Mouse (Mus musculus): ENCODE results near the gene Lgr6. TPM values are rescaled to one million over a fixed set of nuclear protein-coding genes. Genes with fewer than 3 reads are reported as not detected.

Gene Lgr6
- polyA plus RNA-seq, 1 experiment = 0.06 TPM

- Histone ChIP-seq H3K27ac (ENCODE audit: insufficient read depth, low read depth, low read length) (no peak overlapping the region), H3K27me3 (ENCODE audit: control insufficient read depth, insufficient read depth, low read length) (no peaks in the 10 kb centered on the region), H3K36me3 (ENCODE audit: control insufficient read depth, insufficient read depth, low read length) (peaks cover 3% of the 10 kb centered on the region; the same call in 1 of the 2 replicates), H3K4me1 (ENCODE audit: control insufficient read depth, insufficient read depth, insufficient read length, low read length) (no peaks in the 10 kb centered on the region), H3K4me3 (ENCODE audit: low read depth, low read length) (no peak overlapping the region)
- TF ChIP-seq CTCF (IDR thresholded peaks at IDR 0.05; ENCODE audit: extremely low read depth, insufficient read length, insufficient replicate concordance, low read depth, low read length) = no peak
- TF ChIP-seq POLR2A (IDR thresholded peaks at IDR 0.05; ENCODE audit: low read depth, low read length) = no peak
- WGBS = 88% methylated on average over 3 of the region's 3 CpGs
Measured at GRCm38 (mm10) chr1:134949946-134950345, 155.1 kb downstream of the Lgr6 start.

DNA sequence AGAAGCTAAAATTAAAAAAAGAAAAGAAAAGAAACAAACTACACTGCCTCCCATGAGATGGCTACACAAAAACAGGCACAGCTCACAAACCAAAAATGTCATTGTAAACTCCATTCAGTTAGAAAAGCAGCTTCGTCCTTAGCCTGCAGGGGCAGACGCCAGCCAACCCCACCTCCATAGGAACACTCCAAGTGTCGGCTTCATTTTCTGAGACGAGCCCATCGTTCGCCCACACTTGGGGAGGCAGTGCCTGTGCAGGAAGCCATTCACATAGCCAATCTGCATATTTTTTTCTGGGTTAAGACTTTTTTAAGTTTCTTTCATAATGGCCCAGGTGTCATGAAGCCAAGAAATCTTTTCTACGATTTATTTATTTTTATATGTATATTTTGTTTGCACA, 157.5 kb downstream of the Lgr6 start:
- no peak for TF ChIP-seq POLR2A (IDR thresholded peaks at IDR 0.05; ENCODE audit: low read depth, low read length)
- no peak for TF ChIP-seq CTCF (IDR thresholded peaks at IDR 0.05; ENCODE audit: extremely low read depth, insufficient read length, insufficient replicate concordance, low read depth, low read length)
- peaks cover 3% of the 10 kb centered on the region; the same call in 1 of the 2 replicates for H3K36me3 ChIP-seq (ENCODE audit: control insufficient read depth, insufficient read depth, low read length)
- H3K27me3 ChIP-seq (ENCODE audit: control insufficient read depth, insufficient read depth, low read length) = no peaks in the 10 kb centered on the region
- WGBS = 94% methylated on average over 7 of the region's 7 CpGs
- no peaks in the 10 kb centered on the region for H3K4me1 ChIP-seq (ENCODE audit: control insufficient read depth, insufficient read depth, insufficient read length, low read length)
- H3K4me3 ChIP-seq (ENCODE audit: low read depth, low read length) = no peak overlapping the region
- no peak overlapping the region for H3K27ac ChIP-seq (ENCODE audit: insufficient read depth, low read depth, low read length)

DNA sequence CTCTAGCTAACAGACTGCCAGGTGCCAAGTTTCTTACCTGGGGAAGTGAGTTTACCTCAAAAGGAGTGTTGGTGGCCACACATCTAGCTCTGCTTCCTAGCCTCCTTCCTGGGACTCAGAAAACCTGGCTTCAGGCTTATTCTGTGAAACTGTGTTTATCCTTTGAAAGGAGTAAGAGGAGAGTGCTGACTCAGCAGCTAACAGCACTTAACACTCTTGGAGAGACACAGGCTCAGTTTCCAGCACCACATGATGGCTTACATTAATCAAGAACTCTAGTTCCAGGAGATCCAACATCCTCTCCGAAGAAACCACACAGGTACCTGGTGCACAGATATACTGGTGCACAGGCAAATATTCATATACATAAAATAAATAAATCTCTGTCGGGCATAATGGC, 162.2 kb downstream of the Lgr6 start:
- WGBS = 89% methylated on average over 2 of the region's 2 CpGs
- Histone ChIP-seq H3K36me3 (ENCODE audit: control insufficient read depth, insufficient read depth, low read length) (peaks cover under 1% of the 10 kb centered on the region; the same call in 1 of the 2 replicates), H3K27me3 (ENCODE audit: control insufficient read depth, insufficient read depth, low read length) (no peaks in the 10 kb centered on the region), H3K27ac (ENCODE audit: insufficient read depth, low read depth, low read length) (no peak overlapping the region), H3K4me1 (ENCODE audit: control insufficient read depth, insufficient read depth, insufficient read length, low read length) (no peaks in the 10 kb centered on the region), H3K4me3 (ENCODE audit: low read depth, low read length) (no peak overlapping the region)
- TF ChIP-seq POLR2A (IDR thresholded peaks at IDR 0.05; ENCODE audit: low read depth, low read length) (no peak), CTCF (IDR thresholded peaks at IDR 0.05; ENCODE audit: extremely low read depth, insufficient read length, insufficient replicate concordance, low read depth, low read length) (no peak)

GRCm38 (mm10) chr1:134940863-134941262, 164.2 kb downstream of the Lgr6 start:
- no peaks in the 10 kb centered on the region for H3K4me1 ChIP-seq (ENCODE audit: control insufficient read depth, insufficient read depth, insufficient read length, low read length)
- H3K27me3 ChIP-seq (ENCODE audit: control insufficient read depth, insufficient read depth, low read length) = no peaks in the 10 kb centered on the region
- no peaks in the 10 kb centered on the region for H3K36me3 ChIP-seq (ENCODE audit: control insufficient read depth, insufficient read depth, low read length)
- H3K27ac ChIP-seq (ENCODE audit: insufficient read depth, low read depth, low read length) = no peak overlapping the region
- WGBS = 45% methylated on average over 4 of the region's 4 CpGs
- no peak overlapping the region for H3K4me3 ChIP-seq (ENCODE audit: low read depth, low read length)
- no peak for TF ChIP-seq CTCF (IDR thresholded peaks at IDR 0.05; ENCODE audit: extremely low read depth, insufficient read length, insufficient replicate concordance, low read depth, low read length)
- no peak for TF ChIP-seq POLR2A (IDR thresholded peaks at IDR 0.05; ENCODE audit: low read depth, low read length)

DNA sequence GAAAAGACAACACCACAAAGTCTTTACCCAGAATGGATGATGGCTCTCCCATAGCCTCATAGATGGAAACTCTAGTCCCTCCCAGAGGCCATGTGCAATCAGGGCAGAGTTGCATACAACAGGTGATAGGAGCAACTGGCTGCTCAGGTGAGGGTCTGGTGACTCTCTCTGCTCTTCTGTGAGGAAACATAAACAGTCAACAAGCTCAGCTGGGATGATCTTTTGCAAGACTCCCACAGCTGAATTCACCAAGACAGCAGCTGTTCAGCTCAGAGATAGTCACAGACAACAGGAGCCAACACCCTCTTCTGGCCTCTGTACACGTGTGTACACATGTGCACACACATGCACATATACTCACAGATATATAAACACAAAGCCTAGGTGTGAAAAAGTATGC, 166.8 kb downstream of the Lgr6 start:
- TF ChIP-seq POLR2A (IDR thresholded peaks at IDR 0.05; ENCODE audit: low read depth, low read length) = no peak
- TF ChIP-seq CTCF (IDR thresholded peaks at IDR 0.05; ENCODE audit: extremely low read depth, insufficient read length, insufficient replicate concordance, low read depth, low read length) = no peak
- Histone ChIP-seq H3K27ac (ENCODE audit: insufficient read depth, low read depth, low read length) (no peak overlapping the region), H3K27me3 (ENCODE audit: control insufficient read depth, insufficient read depth, low read length) (no peaks in the 10 kb centered on the region), H3K36me3 (ENCODE audit: control insufficient read depth, insufficient read depth, low read length) (no peaks in the 10 kb centered on the region), H3K4me1 (ENCODE audit: control insufficient read depth, insufficient read depth, insufficient read length, low read length) (no peaks in the 10 kb centered on the region), H3K4me3 (ENCODE audit: low read depth, low read length) (no peak overlapping the region)
- WGBS = 80% methylated on average over 1 of the region's 1 CpGs

DNA sequence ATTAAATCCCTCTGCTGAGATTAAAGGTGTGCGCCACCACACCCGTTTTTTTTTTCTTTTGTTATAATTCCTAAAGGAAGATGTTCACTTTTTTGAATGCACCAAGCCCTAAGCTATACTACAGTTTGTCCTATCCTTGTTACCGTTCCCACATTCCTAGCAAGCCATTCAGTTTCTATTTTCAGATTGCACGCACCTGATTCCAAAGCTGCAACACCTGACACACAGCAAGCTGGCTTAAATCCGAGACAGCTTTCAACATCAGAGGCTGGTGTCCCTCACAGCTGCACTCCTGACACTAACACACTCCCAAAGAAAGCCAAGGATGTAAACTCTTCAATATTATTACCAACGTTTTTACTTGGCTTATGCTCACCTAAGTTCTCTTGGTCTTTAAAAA, 168.7 kb downstream of the Lgr6 start:
- TF ChIP-seq POLR2A (IDR thresholded peaks at IDR 0.05; ENCODE audit: low read depth, low read length) = no peak
- TF ChIP-seq CTCF (IDR thresholded peaks at IDR 0.05; ENCODE audit: extremely low read depth, insufficient read length, insufficient replicate concordance, low read depth, low read length) = no peak
- 86% methylated on average over 6 of the region's 6 CpGs for WGBS
- H3K4me1 ChIP-seq (ENCODE audit: control insufficient read depth, insufficient read depth, insufficient read length, low read length) = no peaks in the 10 kb centered on the region

More for the DNA sequence above, 168.7 kb downstream of the Lgr6 start:
- no peak overlapping the region for H3K27ac ChIP-seq (ENCODE audit: insufficient read depth, low read depth, low read length)
- H3K36me3 ChIP-seq (ENCODE audit: control insufficient read depth, insufficient read depth, low read length) = no peaks in the 10 kb centered on the region
- H3K4me3 ChIP-seq (ENCODE audit: low read depth, low read length) = no peak overlapping the region
- H3K27me3 ChIP-seq (ENCODE audit: control insufficient read depth, insufficient read depth, low read length) = no peaks in the 10 kb centered on the region

Other genes with a start within 250 kb of the Lgr6 start
- 9.7 and 10.4 TPM in 2 replicates for gene Ppp1r12b, start 149.3 kb downstream of the Lgr6 start, polyA plus RNA-seq (2012; rRNA removed)
- 0.58 and 1.4 TPM in 2 replicates for gene Ube2t, start 142.7 kb downstream of the Lgr6 start, polyA plus RNA-seq (2012; rRNA removed)
- gene Ptpn7, start 27.4 kb upstream of the Lgr6 start, polyA plus RNA-seq (2012; rRNA removed) = 3.9 and 5.4 TPM in 2 replicates
- 31.0 and 82.9 TPM in 2 replicates for gene Arl8a, start 41.5 kb upstream of the Lgr6 start, polyA plus RNA-seq (2012; rRNA removed)
- gene Gpr37l1, start 62.4 kb upstream of the Lgr6 start, polyA plus RNA-seq (2012; rRNA removed) = 1.9 and 2.2 TPM in 2 replicates
- gene Elf3, start 153.3 kb upstream of the Lgr6 start, polyA plus RNA-seq (2012; rRNA removed) = 110 and 185 TPM in 2 replicates
- gene Rnpep, start 178.8 kb upstream of the Lgr6 start, polyA plus RNA-seq (2012; rRNA removed) = 66.3 and 103 TPM in 2 replicates
- 22.5 and 24.1 TPM in 2 replicates for gene Timm17a, start 208.5 kb upstream of the Lgr6 start, polyA plus RNA-seq (2012; rRNA removed)
- gene Lmod1, start 219.5 kb upstream of the Lgr6 start, polyA plus RNA-seq (2012; rRNA removed) = 13.3 and 16.0 TPM in 2 replicates